Mouse (Mus musculus): ENCODE measurements around the gene Nedd4. TPM values are rescaled to one million over a fixed set of nuclear protein-coding genes. Genes with fewer than 3 reads are reported as not detected.
A peak's percentile ranks its signal among the peaks of the same experiment; 100 is the strongest.
"Not testable (repeated sequence)": the region's sequence is repeated elsewhere in the genome, so short reads cannot be mapped to it uniquely, and the experiment has no call there.

The Nedd4 gene
- total and polyA plus RNA-seq, 3 experiments, result 167 to 583 (median 216) TPM

DNA sequence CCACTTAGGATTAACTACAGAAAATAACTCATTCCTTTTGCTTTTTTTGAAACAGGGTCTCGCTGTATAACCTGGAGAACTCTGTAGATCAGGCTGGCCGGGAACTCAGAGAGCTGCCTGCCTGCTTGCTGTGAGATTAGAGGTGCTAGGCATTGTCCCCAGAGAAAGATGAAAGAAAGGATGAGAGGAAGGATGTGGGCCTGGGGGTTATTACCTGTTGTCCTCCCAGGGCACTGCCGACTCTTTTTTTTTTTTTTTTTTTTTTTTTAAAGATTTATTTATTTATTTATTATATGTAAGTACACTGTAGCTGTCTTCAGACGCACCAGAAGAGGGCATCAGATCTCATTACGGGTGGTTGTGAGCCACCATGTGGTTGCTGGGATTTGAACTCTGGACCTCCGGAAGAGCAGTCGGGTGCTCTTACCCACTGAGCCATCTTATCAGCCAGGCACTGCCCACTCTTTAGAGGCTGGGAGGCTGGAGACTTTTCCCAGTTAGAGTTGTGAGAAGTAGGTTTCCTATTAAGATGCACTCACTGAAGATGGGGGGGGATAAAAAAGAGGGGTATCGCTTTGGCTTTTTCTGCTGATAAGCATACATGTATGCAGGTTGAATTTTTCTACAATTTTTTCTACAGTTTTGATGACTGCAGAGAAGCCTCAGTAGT lies 4.3 kb downstream of the Nedd4 start:
- not testable (repeated sequence) for H3K27ac ChIP-seq (ENCODE audit: control insufficient read depth, low read depth, low read length); H3K4me3 ChIP-seq (ENCODE audit: control insufficient read depth in 1 of 2, insufficient read depth in 1 of 2, low read depth in 2 of 2, low read length in 2 of 2); H3K9ac ChIP-seq (ENCODE audit: control insufficient read depth, low read depth, low read length, poor library complexity, severe bottlenecking); DNase-seq (ENCODE audit: low read depth, low spot score); H3K9me3 ChIP-seq (replicated peaks; ENCODE audit: insufficient read depth, low read length); H3K27me3 ChIP-seq (ENCODE audit: control insufficient read depth in 1 of 2, insufficient read depth in 2 of 2, low read length in 2 of 2)
- peak; percentile 92 for TF ChIP-seq TBP (IDR thresholded peaks at IDR 0.05; ENCODE audit: low read depth, low read length)
- peak; percentile 60; the same call in 1 of the 2 replicates for TF ChIP-seq ZNF384 (IDR thresholded peaks at IDR 0.05; ENCODE audit: low read depth, low read length)
- peak in 1 of 2 experiments; percentile 32; a peak in 1 of 4 replicates for TF ChIP-seq POLR2A (IDR thresholded peaks at IDR 0.05; ENCODE audit: control insufficient read depth in 1 of 2, insufficient read depth in 1 of 2, low read depth in 1 of 2, low read length in 2 of 2, poor library complexity in 1 of 2)
- peaks cover 0 to 19% of the 10 kb centered on the region in 2 experiments; a peak in 3 of 4 replicates for H3K4me1 ChIP-seq (ENCODE audit: control insufficient read depth in 1 of 2, insufficient read depth in 2 of 2, low read length in 2 of 2)
- H3K79me2 ChIP-seq (ENCODE audit: control insufficient read depth, insufficient read depth, low read length, poor library complexity), result peaks cover 54% of the 10 kb centered on the region
- H3K36me3 ChIP-seq (ENCODE audit: control insufficient read depth in 1 of 2, insufficient read depth in 2 of 2, low read length in 2 of 2), result peaks cover 17 to 44% of the 10 kb centered on the region in 2 experiments

DNA sequence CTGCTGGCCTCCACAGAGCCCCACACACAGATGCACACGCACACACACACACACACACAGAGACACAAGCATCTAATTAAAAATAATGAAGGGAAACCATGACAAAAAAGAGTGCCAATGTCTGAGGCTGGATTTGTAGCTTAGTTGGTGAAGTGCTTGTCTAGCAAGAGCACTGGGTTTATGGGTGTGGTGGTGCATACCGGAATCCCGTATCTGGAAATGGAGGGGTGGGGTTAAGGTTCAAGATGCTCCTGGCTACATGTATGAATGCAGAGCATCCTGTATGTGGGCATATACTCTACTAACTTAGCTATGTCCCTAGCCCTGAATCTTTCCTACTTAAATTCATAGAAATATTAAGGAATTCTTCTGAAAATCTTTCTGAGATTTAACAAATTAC lies 5.0 kb downstream of the Nedd4 start:
- Histone ChIP-seq H3K27me3 (ENCODE audit: control insufficient read depth in 1 of 2, insufficient read depth in 2 of 2, low read length in 2 of 2) (no peaks in the 10 kb centered on the region), H3K9me3 (replicated peaks; ENCODE audit: insufficient read depth, low read length) (no peaks in the 10 kb centered on the region), H3K79me2 (ENCODE audit: control insufficient read depth, insufficient read depth, low read length, poor library complexity) (peaks cover 50% of the 10 kb centered on the region), H3K4me1 (ENCODE audit: control insufficient read depth in 1 of 2, insufficient read depth in 2 of 2, low read length in 2 of 2) (peaks cover 0 to 19% of the 10 kb centered on the region in 2 experiments; a peak in 3 of 4 replicates), H3K4me3 (ENCODE audit: control insufficient read depth in 1 of 2, insufficient read depth in 1 of 2, low read depth in 2 of 2, low read length in 2 of 2) (no peak overlapping the region), H3K36me3 (ENCODE audit: control insufficient read depth in 1 of 2, insufficient read depth in 2 of 2, low read length in 2 of 2) (peaks cover 19 to 44% of the 10 kb centered on the region in 2 experiments), H3K9ac (ENCODE audit: control insufficient read depth, low read depth, low read length, poor library complexity, severe bottlenecking) (no peak overlapping the region), H3K27ac (ENCODE audit: control insufficient read depth, low read depth, low read length) (no peak overlapping the region)
- TF ChIP-seq RCOR1 (IDR thresholded peaks at IDR 0.05; ENCODE audit: low read depth, low read length) (no peak), NELFE (IDR thresholded peaks at IDR 0.05; ENCODE audit: low read depth, low read length) (no peak), JUND (IDR thresholded peaks at IDR 0.05; ENCODE audit: low read depth, low read length) (no peak), ELF1 (IDR thresholded peaks at IDR 0.05; ENCODE audit: low read depth, low read length) (no peak), CHD1 (IDR thresholded peaks at IDR 0.05; ENCODE audit: low read depth, low read length) (no peak), POLR2AphosphoS2 (IDR thresholded peaks at IDR 0.05; ENCODE audit: low read length) (0 out of 2 replicates have a peak, but pooled peaks have one; percentile 29), SIN3A (IDR thresholded peaks at IDR 0.05; ENCODE audit: low read length) (no peak), ZC3H11A (IDR thresholded peaks at IDR 0.05; ENCODE audit: low read depth, low read length) (no peak)
- no peak for DNase-seq (ENCODE audit: low read depth, low spot score)

DNA sequence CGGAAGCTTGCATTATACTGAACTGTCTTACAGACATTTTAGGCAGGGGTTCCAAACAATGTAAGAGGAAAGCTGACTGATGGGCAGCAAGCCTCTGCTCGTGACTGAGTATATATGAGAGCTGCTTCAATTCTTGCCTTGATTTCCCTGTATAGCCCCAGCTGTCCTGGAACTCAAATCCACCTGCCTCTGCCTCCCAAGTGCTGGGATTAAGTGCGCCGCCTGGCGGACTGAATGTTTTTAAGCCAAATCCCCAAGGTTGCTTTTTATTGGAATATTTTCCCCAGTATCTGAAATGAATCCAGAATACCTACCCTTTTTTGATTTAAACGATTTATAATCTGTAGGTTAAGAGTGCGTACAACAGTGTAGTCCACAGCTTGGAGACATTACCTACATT lies 7.2 kb downstream of the Nedd4 start:
- peaks cover 28% of the 10 kb centered on the region for H3K79me2 ChIP-seq (ENCODE audit: control insufficient read depth, insufficient read depth, low read length, poor library complexity)
- no peak overlapping the region for H3K27ac ChIP-seq (ENCODE audit: control insufficient read depth, low read depth, low read length)
- no peaks in the 10 kb centered on the region for H3K9me3 ChIP-seq (replicated peaks; ENCODE audit: insufficient read depth, low read length)
- DNase-seq (ENCODE audit: low read depth, low spot score), result no peak
- peaks cover 38% of the 10 kb centered on the region in 2 experiments for H3K36me3 ChIP-seq (ENCODE audit: control insufficient read depth in 1 of 2, insufficient read depth in 2 of 2, low read length in 2 of 2)
- H3K4me3 ChIP-seq (ENCODE audit: control insufficient read depth in 1 of 2, insufficient read depth in 1 of 2, low read depth in 2 of 2, low read length in 2 of 2), result no peak overlapping the region
- no peak overlapping the region for H3K9ac ChIP-seq (ENCODE audit: control insufficient read depth, low read depth, low read length, poor library complexity, severe bottlenecking)
- peaks cover 0 to 12% of the 10 kb centered on the region in 2 experiments; a peak in 3 of 4 replicates for H3K4me1 ChIP-seq (ENCODE audit: control insufficient read depth in 1 of 2, insufficient read depth in 2 of 2, low read length in 2 of 2)
- no peak for TF ChIP-seq NRF1 (IDR thresholded peaks at IDR 0.05; ENCODE audit: insufficient read depth, low read depth, low read length, poor library complexity, severe bottlenecking)
- TF ChIP-seq BHLHE40 (IDR thresholded peaks at IDR 0.05; ENCODE audit: borderline replicate concordance, low read depth, low read length), result no peak
- no peak for TF ChIP-seq JUND (IDR thresholded peaks at IDR 0.05; ENCODE audit: low read depth, low read length)
- no peak for TF ChIP-seq NELFE (IDR thresholded peaks at IDR 0.05; ENCODE audit: low read depth, low read length)
- no peak for TF ChIP-seq TBP (IDR thresholded peaks at IDR 0.05; ENCODE audit: low read depth, low read length)
- peak in 1 of 2 experiments; percentile 29; a peak in 1 of 4 replicates for TF ChIP-seq POLR2A (IDR thresholded peaks at IDR 0.05; ENCODE audit: control insufficient read depth in 1 of 2, insufficient read depth in 1 of 2, low read depth in 1 of 2, low read length in 2 of 2, poor library complexity in 1 of 2)
- no peaks in the 10 kb centered on the region for H3K27me3 ChIP-seq (ENCODE audit: control insufficient read depth in 1 of 2, insufficient read depth in 2 of 2, low read length in 2 of 2)
